Mouse (Mus musculus) myocyte (in vitro differentiated cells): ENCODE results near the gene Prr3.

ENCODE experiments used
- CEBPB ChIP-seq: IDR thresholded peaks from 2 replicates; pipeline ENCODE4 v1.6.1; 2011; ENCODE audit warnings: mild to moderate bottlenecking, moderate library complexity; ENCODE audit not compliant: poor library complexity, insufficient read depth, severe bottlenecking
- E2F4 ChIP-seq: IDR thresholded peaks from one replicate; pipeline ENCODE4 v1.6.1; 2011; ENCODE audit warnings: mild to moderate bottlenecking, control low read depth, moderate library complexity; ENCODE audit not compliant: insufficient read depth
- MAX ChIP-seq: IDR thresholded peaks from one replicate; pipeline ENCODE4 v1.6.1; 2011; ENCODE audit warnings: low read depth, mild to moderate bottlenecking, control low read depth
- MYOD1 ChIP-seq, 3 experiments: IDR thresholded peaks; one replicate each; pipeline ENCODE4 v1.6.1; 2011; ENCODE audit warnings: control low read depth in 2 of 3, low read depth in 2 of 3, mild to moderate bottlenecking in 2 of 3, moderate library complexity in 1 of 3; ENCODE audit not compliant: insufficient read length in 2 of 3, control insufficient read depth in 1 of 3
- MYOG ChIP-seq, 3 experiments: IDR thresholded peaks; one replicate each; pipeline ENCODE4 v1.6.1; 2011; ENCODE audit warnings: control low read depth in 2 of 3, low read depth in 2 of 3, mild to moderate bottlenecking in 2 of 3; ENCODE audit not compliant: insufficient read length in 2 of 3, control insufficient read depth in 1 of 3, insufficient read depth in 1 of 3
- POLR2A ChIP-seq: IDR thresholded peaks from one replicate; pipeline ENCODE4 v1.6.1; 2011; ENCODE audit warnings: low read depth, mild to moderate bottlenecking, control low read depth, moderate library complexity; ENCODE audit not compliant: insufficient read length
- POLR2AphosphoS2 ChIP-seq: IDR thresholded peaks from one replicate; pipeline ENCODE4 v1.6.1; 2011; ENCODE audit warnings: low read depth, control low read depth; ENCODE audit not compliant: insufficient read length
- REST ChIP-seq: IDR thresholded peaks from one replicate; pipeline ENCODE4 v1.6.1; 2011; ENCODE audit warnings: mild to moderate bottlenecking, control low read depth, moderate library complexity; ENCODE audit not compliant: insufficient read depth, insufficient read length
- SRF ChIP-seq: IDR thresholded peaks from one replicate; pipeline ENCODE4 v1.6.1; 2011; ENCODE audit warnings: low read depth; ENCODE audit not compliant: control insufficient read depth, insufficient read length
- TCF12 ChIP-seq: IDR thresholded peaks from one replicate; pipeline ENCODE4 v1.6.1; 2011; ENCODE audit warnings: mild to moderate bottlenecking, control low read depth; ENCODE audit not compliant: poor library complexity, insufficient read depth, severe bottlenecking
- TCF3 ChIP-seq: IDR thresholded peaks from one replicate; pipeline ENCODE4 v1.6.1; 2011; ENCODE audit warnings: low read depth, control low read depth; ENCODE audit not compliant: insufficient read length
- USF1 ChIP-seq: IDR thresholded peaks from one replicate; pipeline ENCODE4 v1.6.1; 2011; ENCODE audit warnings: low read depth, mild to moderate bottlenecking, control low read depth, moderate library complexity

GRCm38 (mm10) chr17:35996949-35997348, 16.9 kb upstream of the Prr3 start:
- TF ChIP-seq USF1 (no peak), MYOG (IDR thresholded peaks at IDR 0.05; ENCODE audit: control insufficient read depth in 1 of 3, insufficient read depth in 1 of 3, insufficient read length in 2 of 3, low read depth in 2 of 3) (no peak), MAX (no peak), POLR2A (no peak), MYOD1 (IDR thresholded peaks at IDR 0.05; ENCODE audit: control insufficient read depth in 1 of 3, insufficient read length in 2 of 3, low read depth in 2 of 3) (peak in 1 of 3 experiments; percentile 17), SRF (peak; percentile 27), TCF3 (no peak), E2F4 (no peak), POLR2AphosphoS2 (no peak), TCF12 (no peak), CEBPB (no peak), REST (no peak)
